Mouse (Mus musculus) forebrain, embryonic 12.5 days (tissue): ENCODE data around the gene Thada. TPM values are rescaled to one million over a fixed set of nuclear protein-coding genes. Genes with fewer than 3 reads are reported as not detected.

ENCODE experiments used
- ATAC-seq: fragments of 200-750 bp; cut with Nextera tagmentation; 2 replicates; pipeline ENCODE4 v1.8.0; 2017; ENCODE audit warnings: moderate TSS enrichment; ENCODE audit not compliant: low FRiP score
- H3K27ac ChIP-seq: fragments of 300-500 bp; sonication (generic); 2 replicates; pipeline ENCODE4 v1.5.1; 2016; ENCODE audit warnings: mild to moderate bottlenecking
- H3K27me3 ChIP-seq: fragments of 300-500 bp; sonication (generic); 2 replicates; pipeline ENCODE4 v1.6.1; 2016; ENCODE audit warnings: mild to moderate bottlenecking
- H3K36me3 ChIP-seq: fragments of 300-500 bp; sonication (generic); replicated peaks from 2 replicates; pipeline ENCODE4 v1.6.1; 2016; ENCODE audit warnings: mild to moderate bottlenecking
- H3K4me1 ChIP-seq: fragments of 300-500 bp; sonication (generic); 2 replicates; pipeline ENCODE4 v1.6.1; 2016
- H3K4me2 ChIP-seq: fragments of 300-500 bp; sonication (generic); 2 replicates; pipeline ENCODE4 v1.6.1; 2016; ENCODE audit warnings: mild to moderate bottlenecking, moderate library complexity
- H3K4me3 ChIP-seq: fragments of 300-500 bp; sonication (generic); replicated peaks from 2 replicates; pipeline ENCODE4 v1.5.1; 2016; ENCODE audit warnings: mild to moderate bottlenecking
- H3K9ac ChIP-seq: fragments of 300-500 bp; sonication (generic); 2 replicates; pipeline ENCODE4 v1.6.1; 2016; ENCODE audit warnings: mild to moderate bottlenecking
- H3K9me3 ChIP-seq: fragments of 300-500 bp; sonication (generic); 2 replicates; pipeline ENCODE4 v1.6.1; 2016
- WGBS: fragments of 180-500 bp; shearing (Covaris S2); methylation state at CpG from one replicate; pipeline ENCODE4 v1.1.7; 2016; 5-methylcytosine and 5-hydroxymethylcytosine counted together
- polyA plus RNA-seq: library from polyadenylated mRNA; unstranded; fragments of >200 nt; fragmentation: Nextera tagmentation; extraction: Ambion mirVana; gene quantifications from 2 replicates; pipeline ENCODE4 v1.2.1, GENCODE M21; 2016

The Thada gene
- polyA plus RNA-seq, 1 experiment from 2014 or later, result 11.8 TPM

DNA sequence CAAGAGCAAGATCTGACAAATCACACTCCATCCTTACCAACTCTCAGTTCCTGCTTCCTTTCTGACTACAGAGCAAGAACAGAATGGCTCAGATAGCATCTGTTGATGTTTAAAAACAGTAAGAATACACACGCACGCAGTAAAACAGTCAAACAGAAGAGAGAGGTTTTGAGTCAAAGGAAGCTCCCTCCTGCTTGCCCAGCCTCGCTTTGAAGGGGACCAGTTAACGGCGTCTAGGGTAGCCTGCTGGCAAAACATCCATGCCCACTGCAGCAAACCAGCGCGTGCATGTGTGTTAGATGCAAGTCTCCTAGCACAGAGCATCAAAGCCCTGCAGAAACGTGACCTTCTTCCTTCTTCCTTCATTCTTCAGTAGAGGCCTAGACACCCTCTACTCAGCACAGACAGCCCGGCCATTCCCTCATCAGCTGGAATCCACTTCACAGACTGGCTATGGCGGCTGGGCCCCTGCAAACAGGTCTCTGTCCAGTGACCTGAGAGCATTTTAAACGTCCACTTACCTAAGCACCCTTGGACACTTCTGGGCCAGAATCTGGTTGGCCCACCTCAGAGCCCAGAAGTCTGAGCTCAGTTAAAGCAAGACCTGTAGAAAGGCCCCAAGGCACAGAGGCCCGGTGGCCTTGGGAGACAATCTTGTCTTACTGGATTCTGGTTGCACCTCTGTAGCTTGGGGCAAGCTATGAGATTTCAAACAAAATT, 302.8 kb downstream of the Thada start:
- ATAC-seq, result no peak
- Histone ChIP-seq H3K27ac (no peak overlapping the region), H3K36me3 (no peaks in the 10 kb centered on the region), H3K9me3 (no peaks in the 10 kb centered on the region), H3K4me1 (peaks cover 8% of the 10 kb centered on the region; the same call in 1 of the 2 replicates), H3K27me3 (no peaks in the 10 kb centered on the region), H3K4me3 (no peak overlapping the region), H3K4me2 (no peak overlapping the region), H3K9ac (no peak overlapping the region)
- WGBS, result 82% methylated on average over 12 of the region's 12 CpGs

DNA sequence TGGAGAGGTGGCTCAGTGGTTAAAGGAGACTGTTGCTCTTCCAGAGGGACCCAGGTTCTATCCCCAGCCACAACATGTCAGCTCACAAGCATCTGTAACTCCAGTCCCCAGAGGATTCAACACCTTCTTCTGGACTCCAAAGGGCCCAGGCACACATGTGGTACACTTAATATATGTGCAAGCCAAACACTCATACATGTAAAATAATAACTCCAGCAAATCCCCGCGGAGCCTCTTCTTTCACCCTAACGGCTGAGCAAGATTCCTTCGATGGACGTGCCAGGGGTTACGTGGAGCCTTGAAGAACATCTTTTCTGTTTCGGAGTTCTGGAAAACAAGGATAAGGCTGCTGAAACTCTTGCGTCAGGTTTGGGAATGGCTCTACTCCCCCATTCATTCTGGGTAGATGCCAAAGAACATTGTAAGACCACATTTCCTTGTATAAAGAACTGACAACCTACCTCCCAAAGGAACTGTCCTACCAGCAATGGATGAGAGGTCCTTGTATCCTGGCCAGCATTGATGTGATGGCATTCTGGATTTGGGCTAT, 303.7 kb downstream of the Thada start:
- Histone ChIP-seq H3K4me2 (no peak overlapping the region), H3K27me3 (peaks cover 7% of the 10 kb centered on the region; the same call in 1 of the 2 replicates), H3K9ac (no peak overlapping the region), H3K9me3 (no peaks in the 10 kb centered on the region), H3K27ac (no peak overlapping the region), H3K4me1 (peaks cover 8% of the 10 kb centered on the region; the same call in 1 of the 2 replicates), H3K36me3 (no peaks in the 10 kb centered on the region), H3K4me3 (no peak overlapping the region)
- no peak for ATAC-seq
- 90% methylated on average over 8 of the region's 8 CpGs for WGBS

DNA sequence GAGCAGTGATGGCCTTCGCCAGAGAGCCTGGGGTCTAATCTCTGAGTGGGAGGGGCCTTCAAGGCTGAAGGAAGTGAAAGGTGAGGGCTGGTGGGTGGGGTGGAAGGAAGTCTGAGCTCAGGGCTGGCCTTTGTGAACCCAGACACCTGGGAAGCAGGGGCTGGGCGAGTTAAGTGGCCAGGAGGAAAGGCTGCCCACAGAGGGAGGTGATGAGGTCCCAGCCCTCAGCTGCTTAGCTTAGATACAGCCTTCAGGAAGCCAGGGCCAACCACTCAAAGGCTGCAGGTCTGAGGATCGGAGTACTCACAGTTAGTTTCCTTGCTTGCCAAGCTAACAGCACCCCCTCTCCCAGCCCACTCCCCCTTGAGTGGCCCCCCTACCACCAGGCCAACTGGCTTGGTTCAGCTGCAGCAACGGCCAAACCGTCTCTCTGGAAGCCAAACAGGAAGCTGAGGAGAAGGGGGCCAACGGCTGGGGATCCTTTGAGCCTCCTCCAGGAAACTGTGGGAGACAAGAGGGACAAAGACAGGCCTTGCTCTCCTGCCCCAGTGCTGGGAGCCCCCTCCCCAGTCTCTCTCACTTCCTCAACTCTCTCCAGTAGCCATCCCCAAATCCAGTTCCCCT, 304.7 kb downstream of the Thada start:
- Histone ChIP-seq H3K4me3 (no peak overlapping the region), H3K9ac (no peak overlapping the region), H3K36me3 (no peaks in the 10 kb centered on the region), H3K27me3 (peaks cover 14% of the 10 kb centered on the region; the same call in 1 of the 2 replicates), H3K27ac (no peak overlapping the region), H3K4me2 (no peak overlapping the region), H3K4me1 (peaks cover 14% of the 10 kb centered on the region; the same call in 1 of the 2 replicates), H3K9me3 (no peaks in the 10 kb centered on the region)
- ATAC-seq, result no peak
- 53% methylated on average over 6 of the region's 6 CpGs for WGBS

GRCm38 (mm10) chr17:84158891-84159290, 307.1 kb downstream of the Thada start:
- H3K27ac ChIP-seq, result no peak overlapping the region
- H3K36me3 ChIP-seq, result no peaks in the 10 kb centered on the region
- no peaks in the 10 kb centered on the region for H3K9me3 ChIP-seq
- peaks cover 14% of the 10 kb centered on the region; the same call in 1 of the 2 replicates for H3K4me1 ChIP-seq
- 39% methylated on average over 15 of the region's 15 CpGs for WGBS
- no peak for ATAC-seq
- H3K4me2 ChIP-seq, result no peak overlapping the region
- no peak overlapping the region for H3K9ac ChIP-seq
- H3K4me3 ChIP-seq, result no peak overlapping the region
- peaks cover 20% of the 10 kb centered on the region; the same call in 1 of the 2 replicates for H3K27me3 ChIP-seq

GRCm38 (mm10) chr17:84158461-84158795, 307.6 kb downstream of the Thada start:
- peaks cover 20% of the 10 kb centered on the region; the same call in 1 of the 2 replicates for H3K27me3 ChIP-seq

DNA sequence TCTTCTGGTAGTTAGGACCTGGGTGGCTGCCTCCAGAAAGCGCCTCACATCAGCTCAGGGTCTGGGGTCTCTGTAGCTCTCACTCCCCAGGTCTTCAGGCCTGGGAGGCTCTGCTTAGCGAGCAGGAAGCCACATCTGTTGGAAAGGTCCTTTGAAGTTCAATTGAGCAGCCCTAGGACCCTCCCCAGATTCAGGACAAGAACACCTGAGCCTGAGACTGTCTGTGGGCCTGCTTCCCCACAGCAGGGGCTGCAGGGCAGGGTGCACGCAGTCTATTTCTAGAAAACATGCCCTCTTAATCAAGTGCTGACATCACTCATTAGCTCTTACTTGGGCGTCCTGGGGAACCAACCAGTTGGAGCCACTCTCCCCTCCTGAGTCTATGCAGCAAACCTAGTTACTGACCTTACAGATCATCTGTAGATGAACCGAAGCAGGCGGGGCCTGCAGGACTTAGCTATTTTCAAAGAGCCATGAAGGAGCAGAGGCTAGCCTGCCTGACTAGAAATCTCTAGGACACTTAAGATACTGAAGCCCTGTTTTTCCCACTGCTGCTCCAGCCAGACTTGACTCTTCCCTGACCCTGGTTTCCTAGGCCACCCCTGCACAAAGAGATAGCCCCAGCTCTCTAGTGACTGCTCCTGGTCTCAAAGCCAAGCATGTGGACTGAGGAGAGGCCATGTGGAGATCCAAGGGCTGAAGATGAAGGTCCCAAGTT, 308.1 kb downstream of the Thada start:
- Histone ChIP-seq H3K9ac (no peak overlapping the region), H3K9me3 (no peaks in the 10 kb centered on the region), H3K27me3 (peaks cover 20% of the 10 kb centered on the region; the same call in 1 of the 2 replicates), H3K4me3 (no peak overlapping the region), H3K4me2 (no peak overlapping the region), H3K27ac (no peak overlapping the region), H3K4me1 (peaks cover 14% of the 10 kb centered on the region; the same call in 1 of the 2 replicates), H3K36me3 (no peaks in the 10 kb centered on the region)
- WGBS, result 71% methylated on average over 6 of the region's 6 CpGs
- ATAC-seq, result no peak

More at GRCm38 (mm10) chr17:84158461-84158795, 307.6 kb downstream of the Thada start:
- H3K9ac ChIP-seq, result no peak overlapping the region
- H3K4me3 ChIP-seq, result no peak overlapping the region
- no peak overlapping the region for H3K27ac ChIP-seq
- H3K36me3 ChIP-seq, result no peaks in the 10 kb centered on the region
- H3K9me3 ChIP-seq, result no peaks in the 10 kb centered on the region
- WGBS, result 85% methylated on average over 12 of the region's 12 CpGs
- ATAC-seq, result no peak
- H3K4me1 ChIP-seq, result peaks cover 14% of the 10 kb centered on the region; the same call in 1 of the 2 replicates
- no peak overlapping the region for H3K4me2 ChIP-seq

DNA sequence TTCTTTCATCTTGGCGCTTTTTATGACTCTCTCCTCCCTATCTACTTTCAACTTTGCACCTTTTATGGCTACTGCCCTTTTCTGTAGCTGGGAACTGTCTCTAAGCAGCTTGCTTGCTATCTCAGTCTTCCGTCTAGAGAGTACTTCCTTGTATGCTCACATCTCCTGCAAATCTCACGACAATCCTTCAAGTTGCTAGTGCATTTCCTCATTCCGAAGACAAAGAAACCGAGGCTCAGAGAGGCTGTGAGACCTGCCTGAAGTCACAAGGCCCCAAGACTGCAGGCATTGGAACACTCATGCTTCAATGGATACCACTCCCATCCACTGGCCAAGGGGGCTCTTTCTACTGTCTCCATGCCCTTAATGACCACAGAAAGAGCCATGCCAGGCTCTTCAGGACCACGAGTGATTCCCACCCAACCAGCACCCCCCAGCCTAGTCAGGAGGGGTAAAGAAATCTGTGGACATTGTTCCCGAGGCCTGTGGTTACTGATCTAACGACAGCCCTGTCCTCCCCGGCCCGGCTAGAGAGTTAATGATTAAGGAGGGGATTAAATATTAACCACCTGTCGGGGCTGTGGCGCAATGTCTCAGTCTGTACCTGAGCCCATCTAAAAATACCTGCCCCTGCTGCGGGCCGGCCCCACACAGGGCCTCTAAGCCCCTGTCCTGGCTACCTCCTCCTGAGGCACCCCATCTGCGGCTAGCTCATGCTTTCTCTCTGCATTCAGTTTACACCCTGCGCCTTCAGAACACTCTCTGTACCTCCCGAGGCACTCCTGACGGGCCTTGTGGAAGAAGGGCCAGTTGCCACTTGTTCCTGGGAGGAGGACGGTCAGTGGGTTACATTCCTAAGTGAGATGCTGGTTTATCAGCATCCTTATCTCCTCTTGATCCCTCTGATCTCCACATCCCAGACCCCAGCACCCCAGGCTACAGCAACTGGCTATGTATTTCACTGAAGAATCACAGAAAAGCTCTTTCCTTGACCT, 309.0 kb downstream of the Thada start:
- Histone ChIP-seq H3K27ac (no peak overlapping the region), H3K9ac (no peak overlapping the region), H3K9me3 (no peaks in the 10 kb centered on the region), H3K4me1 (peaks cover 14% of the 10 kb centered on the region; the same call in 1 of the 2 replicates), H3K4me3 (no peak overlapping the region), H3K36me3 (no peaks in the 10 kb centered on the region), H3K4me2 (no peak overlapping the region), H3K27me3 (peaks cover 20% of the 10 kb centered on the region; the same call in 1 of the 2 replicates)
- 33% methylated on average over 19 of the region's 19 CpGs for WGBS
- ATAC-seq, result no peak

DNA sequence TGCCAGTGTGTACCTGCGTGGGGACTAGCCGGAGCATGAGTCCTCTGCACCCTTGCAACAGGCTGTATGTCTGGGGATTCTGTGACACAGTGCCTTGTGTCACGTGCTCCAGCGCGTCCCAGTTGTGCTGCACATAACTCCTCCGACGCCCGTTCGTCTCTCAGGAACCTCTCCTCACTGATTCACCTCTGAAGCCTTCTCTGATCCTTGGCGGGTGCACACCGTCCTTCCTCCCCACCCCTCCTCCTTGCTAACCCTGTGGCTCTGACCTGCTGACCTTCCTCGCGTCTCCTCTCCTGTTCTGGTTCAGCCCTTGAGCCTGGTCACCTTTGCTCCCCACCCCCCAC, 309.8 kb downstream of the Thada start:
- Histone ChIP-seq H3K36me3 (no peaks in the 10 kb centered on the region), H3K4me1 (peaks cover 9% of the 10 kb centered on the region; the same call in 1 of the 2 replicates), H3K9ac (no peak overlapping the region), H3K27ac (no peak overlapping the region), H3K27me3 (peaks cover 20% of the 10 kb centered on the region; the same call in 1 of the 2 replicates), H3K9me3 (no peaks in the 10 kb centered on the region), H3K4me3 (no peak overlapping the region), H3K4me2 (no peak overlapping the region)
- no peak for ATAC-seq
- 63% methylated on average over 13 of the region's 13 CpGs for WGBS

DNA sequence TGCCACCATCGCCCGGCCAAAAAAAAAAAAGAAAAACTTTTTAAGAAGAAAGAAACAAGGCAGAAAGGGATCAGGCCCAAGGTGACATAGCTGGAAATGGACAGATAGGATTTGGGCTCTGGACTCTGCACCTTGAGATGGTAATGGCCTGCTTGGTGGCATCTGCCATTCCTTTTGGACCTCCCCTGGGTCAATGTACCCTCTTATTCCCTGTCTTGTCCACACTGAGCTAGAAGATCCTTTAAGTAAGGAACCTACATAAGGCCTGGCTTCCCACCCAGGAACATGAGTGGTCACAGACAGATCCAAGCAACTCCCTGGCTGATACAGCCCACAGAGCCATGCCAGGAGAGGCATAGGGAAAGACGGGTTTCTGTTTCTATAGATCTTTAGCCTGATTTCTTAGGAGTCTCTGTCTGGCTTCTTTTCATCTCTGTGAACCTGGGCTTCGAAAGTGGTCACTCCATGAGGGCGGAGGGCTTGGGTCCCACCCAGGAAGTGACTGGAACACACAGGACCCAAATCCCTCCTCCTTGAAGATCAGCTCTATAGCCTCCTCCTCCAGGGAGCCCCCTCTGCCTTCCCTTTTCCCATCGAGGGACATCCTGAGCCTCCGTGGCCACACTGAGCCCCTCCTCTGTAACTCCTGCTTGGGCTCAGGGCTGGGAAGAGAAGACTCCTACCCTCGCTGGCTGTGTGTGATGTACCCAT, 310.3 kb downstream of the Thada start:
- H3K4me1 ChIP-seq, result peaks cover 6% of the 10 kb centered on the region; the same call in 1 of the 2 replicates
- H3K27ac ChIP-seq, result no peak overlapping the region
- WGBS, result 85% methylated on average over 8 of the region's 8 CpGs
- H3K9me3 ChIP-seq, result no peaks in the 10 kb centered on the region
- no peaks in the 10 kb centered on the region for H3K36me3 ChIP-seq
- no peak for ATAC-seq
- H3K9ac ChIP-seq, result no peak overlapping the region
- H3K4me2 ChIP-seq, result no peak overlapping the region
- peaks cover 20% of the 10 kb centered on the region; the same call in 1 of the 2 replicates for H3K27me3 ChIP-seq
- H3K4me3 ChIP-seq, result no peak overlapping the region

GRCm38 (mm10) chr17:84155029-84155338, 311.0 kb downstream of the Thada start:
- Histone ChIP-seq H3K27me3 (peaks cover 20% of the 10 kb centered on the region; the same call in 1 of the 2 replicates), H3K9me3 (no peaks in the 10 kb centered on the region), H3K9ac (no peak overlapping the region), H3K27ac (no peak overlapping the region), H3K4me2 (no peak overlapping the region), H3K4me3 (no peak overlapping the region), H3K36me3 (no peaks in the 10 kb centered on the region), H3K4me1 (peaks cover 11% of the 10 kb centered on the region)
- 88% methylated on average over 6 of the region's 6 CpGs for WGBS
- ATAC-seq, result no peak
